Mouse (Mus musculus) kidney, adult 9 months (tissue): Measurements from ENCODE around the gene Ano7.
A peak's percentile ranks its signal among the peaks of the same experiment; 100 is the strongest.
"Not testable (repeated sequence)": the region's sequence is repeated elsewhere in the genome, so short reads cannot be mapped to it uniquely, and the experiment has no call there.

Experiments used
- DNase-seq: peaks from one replicate; pipeline ENCODE4 v3.0.0; 2022

Ano7 gene

DNA sequence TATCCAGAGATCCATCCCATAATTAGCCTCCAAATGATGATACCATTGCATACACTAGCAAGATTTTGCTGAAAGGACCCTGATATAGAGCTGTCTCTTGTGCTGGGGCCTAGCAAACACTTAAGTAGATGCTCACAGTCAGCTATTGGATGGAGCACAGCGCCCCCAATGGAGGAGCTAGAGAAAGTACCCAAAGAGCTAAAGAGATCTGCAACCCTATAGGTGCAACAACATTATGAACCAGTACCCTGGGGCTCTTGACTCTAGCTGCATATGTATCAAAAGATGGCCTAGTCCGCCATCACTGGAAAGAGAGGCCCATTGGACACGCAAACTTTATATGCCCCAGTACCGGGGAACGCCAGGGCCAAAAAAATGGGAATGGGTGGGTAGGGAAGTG is 76.4 kb downstream of the Ano7 start:
- not testable (repeated sequence) for DNase-seq

DNA sequence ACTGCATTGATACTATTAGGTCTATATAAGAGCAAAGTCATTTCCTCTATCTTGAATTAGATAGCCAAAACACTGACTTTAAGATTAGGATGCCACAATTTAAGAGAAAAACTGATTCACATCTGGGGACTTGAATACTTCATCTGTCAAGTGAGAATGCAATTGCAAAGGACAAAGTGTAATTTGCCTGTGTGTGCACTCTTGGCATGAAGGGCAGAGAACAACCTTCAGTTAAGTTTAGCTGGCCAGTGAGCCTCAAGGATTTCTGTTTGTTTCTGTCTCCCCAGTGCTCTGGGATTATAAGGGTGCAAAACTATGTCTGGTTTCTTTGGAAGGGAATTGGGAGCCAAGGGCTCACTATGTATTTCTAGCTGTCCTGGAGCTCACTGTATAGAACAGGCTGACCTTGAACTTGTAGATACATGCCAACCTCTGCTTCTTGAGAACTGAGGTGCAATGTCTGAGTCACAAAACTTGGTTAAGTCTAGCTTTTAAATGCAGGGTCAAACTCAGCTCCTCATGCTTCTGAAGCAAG is 80.1 kb downstream of the Ano7 start:
- peak; percentile 62 for DNase-seq
